Mouse (Mus musculus) lung, adult 2 months (tissue): ENCODE results near the gene Map7d1.

Experiments
- CTCF ChIP-seq: fragments of 200-500 bp; IDR thresholded peaks from 2 replicates; pipeline ENCODE4 v1.5.1; 2011; ENCODE audit warnings: mild to moderate bottlenecking, low read length, control low read depth; ENCODE audit not compliant: insufficient read depth
- POLR2A ChIP-seq: fragments of 200-500 bp; IDR thresholded peaks from 2 replicates; pipeline ENCODE4 v1.6.1; 2011; ENCODE audit warnings: low read depth, mild to moderate bottlenecking, control low read depth, low read length, borderline replicate concordance; ENCODE audit errors: extremely low read depth

GRCm38 (mm10) chr4:126295152-126295551 lies 39.0 kb upstream of the Map7d1 start:
- TF ChIP-seq POLR2A: no peak
- no peak for TF ChIP-seq CTCF
